Mouse (Mus musculus) lung, embryonic 16.5 days (tissue): ENCODE data around the gene Ifitm6. TPM values are rescaled to one million over a fixed set of nuclear protein-coding genes. Genes with fewer than 3 reads are reported as not detected.

Experiments
- ATAC-seq: fragments of 200-750 bp; cut with Nextera tagmentation; 2 replicates; pipeline ENCODE4 v1.8.0; 2017; ENCODE audit warnings: low read depth, mild to moderate bottlenecking, moderate library complexity
- H3K27ac ChIP-seq: fragments of 300-500 bp; sonication (generic); 2 replicates; pipeline ENCODE4 v1.5.1; 2014; ENCODE audit warnings: mild to moderate bottlenecking, control low read depth, low read length
- H3K27me3 ChIP-seq: fragments of 300-500 bp; sonication (generic); 2 replicates; pipeline ENCODE4 v1.6.1; 2014; ENCODE audit warnings: low read depth, low read length, mixed read lengths; ENCODE audit not compliant: control insufficient read depth, insufficient read depth
- H3K36me3 ChIP-seq: fragments of 300-500 bp; sonication (generic); 2 replicates; pipeline ENCODE4 v1.6.1; 2014; ENCODE audit warnings: low read length; ENCODE audit not compliant: control insufficient read depth, insufficient read depth
- H3K4me1 ChIP-seq: fragments of 300-500 bp; sonication (generic); replicated peaks from 2 replicates; pipeline ENCODE4 v1.6.1; 2014; ENCODE audit warnings: low read length, mixed read lengths; ENCODE audit not compliant: control insufficient read depth, insufficient read depth
- H3K4me2 ChIP-seq: fragments of 300-500 bp; sonication (generic); 2 replicates; pipeline ENCODE4 v1.6.1; 2014; ENCODE audit warnings: low read depth, low read length, control low read depth
- H3K4me3 ChIP-seq: fragments of 300-500 bp; sonication (generic); 2 replicates; pipeline ENCODE4 v1.5.1; 2014; ENCODE audit warnings: mild to moderate bottlenecking, low read length, control low read depth
- H3K9ac ChIP-seq: fragments of 300-500 bp; sonication (generic); 2 replicates; pipeline ENCODE4 v1.6.1; 2014; ENCODE audit warnings: low read length, control low read depth
- H3K9me3 ChIP-seq: fragments of 300-500 bp; sonication (generic); 2 replicates; pipeline ENCODE4 v1.6.1; 2016; ENCODE audit warnings: low read length; ENCODE audit not compliant: control insufficient read depth
- WGBS: fragments of 180-500 bp; shearing (Covaris S2); extraction: QIAGEN DNeasy Blood & Tissue Kit; methylation state at CpG from one replicate; pipeline ENCODE4 v1.1.7; 2014; 5-methylcytosine and 5-hydroxymethylcytosine counted together
- polyA plus RNA-seq: library from polyadenylated mRNA; unstranded; fragments of >200 nt; fragmentation: Nextera tagmentation; extraction: Ambion mirVana; gene quantifications from 2 replicates; pipeline ENCODE4 v1.2.1, GENCODE M21; 2015

The Ifitm6 gene
- polyA plus RNA-seq, 1 experiment from 2014 or later: 1.5 TPM

- ATAC-seq: peak; percentile 70
- Histone ChIP-seq H3K4me3 (peak overlapping the region; percentile 5; the same call in 1 of the 2 replicates), H3K9ac (peak overlapping the region; percentile 33; the same call in 1 of the 2 replicates), H3K36me3 (no peaks in the 10 kb centered on the region), H3K27me3 (no peaks in the 10 kb centered on the region), H3K9me3 (no peaks in the 10 kb centered on the region), H3K4me1 (peaks cover 13% of the 10 kb centered on the region), H3K27ac (peak overlapping the region; percentile 51; the same call in 1 of the 2 replicates), H3K4me2 (peak overlapping the region; percentile 37)
- 11% methylated on average over 14 of the region's 14 CpGs for WGBS
Measured at GRCm38 (mm10) chr7:140967862-140968591, 49.7 kb downstream of the Ifitm6 start.

- H3K9ac ChIP-seq: peak within 1 kb of the TSS; percentile 33; the same call in 1 of the 2 replicates
- no peaks in the 10 kb centered on the region for H3K36me3 ChIP-seq
- ATAC-seq: no peak
- WGBS: 85% methylated on average over 4 of the region's 4 CpGs
- H3K27ac ChIP-seq: peak within 1 kb of the TSS; percentile 51; the same call in 1 of the 2 replicates
- 0 out of 2 replicates have a peak within 1 kb of the TSS, but pooled peaks have one; percentile 37 for H3K4me2 ChIP-seq
- no peaks in the 10 kb centered on the region for H3K27me3 ChIP-seq
- peaks cover 13% of the 10 kb centered on the region for H3K4me1 ChIP-seq
- no peaks in the 10 kb centered on the region for H3K9me3 ChIP-seq
- H3K4me3 ChIP-seq: no peak within 1 kb of the TSS; the same call in 1 of the 2 replicates
Measured at GRCm38 (mm10) chr7:140966921-140967320, 50.8 kb downstream of the Ifitm6 start, which contains the start of gene Ifitm1. Gene Ifitm1, plus strand, starts transcription at chr7:140967221.

Other genes starting within 250 kb of the Ifitm6 start
- gene Syce1, start 230.1 kb downstream of the Ifitm6 start, polyA plus RNA-seq: 0.24 and 0.40 TPM in 2 replicates
- 0.38 and 0.74 TPM in 2 replicates for gene Zfp941, start 195.7 kb downstream of the Ifitm6 start, polyA plus RNA-seq
- gene Urah, start 182.9 kb downstream of the Ifitm6 start, polyA plus RNA-seq: 5.5 and 9.7 TPM in 2 replicates
- 0.39 TPM in 1 of 2 replicates, not detected in the other for gene Scgb1c1, start 172.4 kb downstream of the Ifitm6 start, polyA plus RNA-seq
- not detected in 2 replicates for gene Odf3, start 170.1 kb downstream of the Ifitm6 start, polyA plus RNA-seq
- not detected in 2 replicates for gene Gm45785, start 161.6 kb downstream of the Ifitm6 start, polyA plus RNA-seq
- 59.0 and 64.3 TPM in 2 replicates for gene Ric8a, start 161.0 kb downstream of the Ifitm6 start, polyA plus RNA-seq
- gene Bet1l, start 160.3 kb downstream of the Ifitm6 start, polyA plus RNA-seq: 40.3 and 44.2 TPM in 2 replicates
- gene Psmd13, start 136.0 kb downstream of the Ifitm6 start, polyA plus RNA-seq: 211 and 213 TPM in 2 replicates
- gene Sirt3, start 135.6 kb downstream of the Ifitm6 start, polyA plus RNA-seq: 23.5 and 25.4 TPM in 2 replicates
- gene Cox8b, start 117.5 kb downstream of the Ifitm6 start, polyA plus RNA-seq: 10.0 and 14.1 TPM in 2 replicates
- gene Nlrp6, start 97.0 kb downstream of the Ifitm6 start, polyA plus RNA-seq: 0.16 and 0.88 TPM in 2 replicates
- gene Pgghg, start 76.5 kb downstream of the Ifitm6 start, polyA plus RNA-seq: 20.5 and 23.4 TPM in 2 replicates
- 2.8 and 6.6 TPM in 2 replicates for gene Ifitm5, start 67.6 kb downstream of the Ifitm6 start, polyA plus RNA-seq
- 0.67 TPM in 1 of 2 replicates, not detected in the other for gene Gm45717, start 62.0 kb downstream of the Ifitm6 start, polyA plus RNA-seq
- gene Ifitm2, start 61.9 kb downstream of the Ifitm6 start, polyA plus RNA-seq: 949 and 984 TPM in 2 replicates
- gene Ifitm1, start 50.7 kb downstream of the Ifitm6 start, polyA plus RNA-seq: 38.8 and 49.1 TPM in 2 replicates
- 262 and 316 TPM in 2 replicates for gene Ifitm3, start 7.2 kb downstream of the Ifitm6 start, polyA plus RNA-seq
- not detected in 2 replicates for gene Gm17387, start 11.2 kb upstream of the Ifitm6 start, polyA plus RNA-seq
- gene B4galnt4, start 43.2 kb upstream of the Ifitm6 start, polyA plus RNA-seq: 3.2 and 3.8 TPM in 2 replicates
- gene Pkp3, start 60.3 kb upstream of the Ifitm6 start, polyA plus RNA-seq: 16.6 and 18.5 TPM in 2 replicates
- gene Sigirr, start 82.6 kb upstream of the Ifitm6 start, polyA plus RNA-seq: 17.7 and 20.4 TPM in 2 replicates
- gene Ano9, start 99.9 kb upstream of the Ifitm6 start, polyA plus RNA-seq: 6.7 and 6.9 TPM in 2 replicates
- 60.3 and 65.2 TPM in 2 replicates for gene Ptdss2, start 104.5 kb upstream of the Ifitm6 start, polyA plus RNA-seq
- 153 and 165 TPM in 2 replicates for gene Rnh1, start 154.9 kb upstream of the Ifitm6 start, polyA plus RNA-seq
- 48.5 and 48.8 TPM in 2 replicates for gene Hras, start 176.1 kb upstream of the Ifitm6 start, polyA plus RNA-seq
- gene Lrrc56, start 176.2 kb upstream of the Ifitm6 start, polyA plus RNA-seq: 8.6 and 8.9 TPM in 2 replicates
- 1.3 and 1.4 TPM in 2 replicates for gene Lmntd2, start 196.2 kb upstream of the Ifitm6 start, polyA plus RNA-seq
- gene Rassf7, start 197.9 kb upstream of the Ifitm6 start, polyA plus RNA-seq: 69.4 and 86.6 TPM in 2 replicates
- gene Phrf1, start 210.9 kb upstream of the Ifitm6 start, polyA plus RNA-seq: 72.3 and 77.2 TPM in 2 replicates
- 3.4 and 4.8 TPM in 2 replicates for gene Irf7, start 248.6 kb upstream of the Ifitm6 start, polyA plus RNA-seq